Mouse (Mus musculus) forebrain, embryonic 12.5 days (tissue): ENCODE data around the gene Gnat1. TPM values are rescaled to one million over a fixed set of nuclear protein-coding genes. Genes with fewer than 3 reads are reported as not detected.

Experiments used
- ATAC-seq: fragments of 200-750 bp; cut with Nextera tagmentation; 2 replicates; pipeline ENCODE4 v1.8.0; 2017; ENCODE audit warnings: moderate TSS enrichment; ENCODE audit not compliant: low FRiP score
- H3K27ac ChIP-seq: fragments of 300-500 bp; sonication (generic); 2 replicates; pipeline ENCODE4 v1.5.1; 2016; ENCODE audit warnings: mild to moderate bottlenecking
- H3K27me3 ChIP-seq: fragments of 300-500 bp; sonication (generic); 2 replicates; pipeline ENCODE4 v1.6.1; 2016; ENCODE audit warnings: mild to moderate bottlenecking
- H3K36me3 ChIP-seq: fragments of 300-500 bp; sonication (generic); replicated peaks from 2 replicates; pipeline ENCODE4 v1.6.1; 2016; ENCODE audit warnings: mild to moderate bottlenecking
- H3K4me1 ChIP-seq: fragments of 300-500 bp; sonication (generic); 2 replicates; pipeline ENCODE4 v1.6.1; 2016
- H3K4me2 ChIP-seq: fragments of 300-500 bp; sonication (generic); 2 replicates; pipeline ENCODE4 v1.6.1; 2016; ENCODE audit warnings: mild to moderate bottlenecking, moderate library complexity
- H3K4me3 ChIP-seq: fragments of 300-500 bp; sonication (generic); replicated peaks from 2 replicates; pipeline ENCODE4 v1.5.1; 2016; ENCODE audit warnings: mild to moderate bottlenecking
- H3K9ac ChIP-seq: fragments of 300-500 bp; sonication (generic); 2 replicates; pipeline ENCODE4 v1.6.1; 2016; ENCODE audit warnings: mild to moderate bottlenecking
- H3K9me3 ChIP-seq: fragments of 300-500 bp; sonication (generic); 2 replicates; pipeline ENCODE4 v1.6.1; 2016
- WGBS: fragments of 180-500 bp; shearing (Covaris S2); methylation state at CpG from one replicate; pipeline ENCODE4 v1.1.7; 2016; 5-methylcytosine and 5-hydroxymethylcytosine counted together
- polyA plus RNA-seq: library from polyadenylated mRNA; unstranded; fragments of >200 nt; fragmentation: Nextera tagmentation; extraction: Ambion mirVana; gene quantifications from 2 replicates; pipeline ENCODE4 v1.2.1, GENCODE M21; 2016

Gene Gnat1
- polyA plus RNA-seq, 1 experiment from 2014 or later, result 2.1 TPM

DNA sequence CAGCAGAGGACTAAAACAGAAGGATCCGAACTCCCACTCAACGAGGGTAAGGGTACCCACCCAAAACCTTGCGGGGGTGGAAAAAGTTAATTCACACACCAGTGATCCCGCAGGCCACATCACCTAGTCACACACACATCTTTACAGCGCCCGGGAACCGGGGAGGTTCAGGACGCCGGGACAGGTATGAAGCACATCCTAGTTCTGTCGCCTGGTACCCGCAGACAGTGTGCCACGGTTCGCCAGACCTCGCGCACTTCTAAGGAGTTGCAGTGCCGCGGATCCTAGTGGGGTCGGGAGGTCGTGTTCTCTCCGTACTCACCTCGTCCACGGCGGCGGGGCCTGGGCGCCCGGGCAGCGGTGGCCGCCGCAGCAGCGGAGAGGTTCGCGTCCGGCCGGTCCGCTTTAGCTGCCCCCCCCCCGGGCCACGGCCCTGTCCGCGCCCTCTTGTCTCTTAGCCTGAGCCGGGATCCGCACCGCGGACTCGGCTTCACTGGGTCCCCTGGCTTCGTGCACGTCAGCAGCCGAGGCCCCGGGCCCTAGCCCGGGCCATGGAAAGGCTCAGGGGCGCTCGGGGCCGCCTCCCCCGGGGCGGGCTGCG, 29.7 kb upstream of the Gnat1 start:
- peak overlapping the region; percentile 84 for H3K9ac ChIP-seq
- H3K36me3 ChIP-seq, result peaks cover 3% of the 10 kb centered on the region; the same call in 1 of the 2 replicates
- H3K9me3 ChIP-seq, result no peaks in the 10 kb centered on the region
- H3K4me2 ChIP-seq, result peak overlapping the region; percentile 97
- H3K4me3 ChIP-seq, result peak overlapping the region; percentile 69
- WGBS, result under 1% methylated on average over 54 of the region's 55 CpGs
- no peak for ATAC-seq
- H3K27me3 ChIP-seq, result peaks cover 67% of the 10 kb centered on the region
- H3K27ac ChIP-seq, result peak overlapping the region; percentile 80
- H3K4me1 ChIP-seq, result peaks cover 61% of the 10 kb centered on the region

DNA sequence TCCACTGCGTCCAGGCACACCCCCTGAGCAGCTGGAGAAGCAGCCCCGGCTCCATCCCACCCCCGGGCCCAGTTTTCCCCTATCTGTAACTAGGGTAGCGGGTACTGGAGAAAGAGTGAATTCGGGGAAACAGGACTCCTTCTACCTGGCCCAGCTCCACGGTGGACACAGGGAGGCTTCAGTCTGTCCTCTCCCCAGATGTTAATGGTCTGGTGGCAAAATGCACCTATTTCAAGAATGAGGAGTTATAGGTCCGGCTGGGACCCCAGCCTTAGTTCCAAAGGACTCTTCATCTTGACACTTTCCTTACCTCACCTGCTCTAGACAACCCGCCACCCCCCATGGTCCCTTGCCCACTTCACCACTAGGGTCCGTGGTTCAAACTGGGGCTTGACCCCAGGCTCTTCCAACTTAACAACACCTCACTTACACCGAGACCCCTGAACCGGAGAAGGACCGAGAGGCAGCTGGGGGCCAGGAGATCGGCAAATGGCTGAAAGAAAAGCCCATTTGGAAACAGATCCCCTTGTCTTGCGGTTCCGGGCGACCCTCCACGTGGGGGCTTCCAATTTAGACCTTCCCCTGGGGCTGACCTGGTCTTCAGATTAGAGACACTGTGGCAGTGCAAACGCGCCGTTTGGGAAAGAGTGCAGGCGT, 29.1 kb upstream of the Gnat1 start:
- peak overlapping the region; percentile 97 for H3K4me2 ChIP-seq
- peaks cover 70% of the 10 kb centered on the region for H3K27me3 ChIP-seq
- ATAC-seq, result no peak
- H3K36me3 ChIP-seq, result peaks cover 3% of the 10 kb centered on the region; the same call in 1 of the 2 replicates
- peak overlapping the region; percentile 84 for H3K9ac ChIP-seq
- peak overlapping the region; percentile 80 for H3K27ac ChIP-seq
- H3K9me3 ChIP-seq, result no peaks in the 10 kb centered on the region
- 4% methylated on average over 21 of the region's 21 CpGs for WGBS
- H3K4me1 ChIP-seq, result peaks cover 58% of the 10 kb centered on the region
- H3K4me3 ChIP-seq, result peak overlapping the region; percentile 69

DNA sequence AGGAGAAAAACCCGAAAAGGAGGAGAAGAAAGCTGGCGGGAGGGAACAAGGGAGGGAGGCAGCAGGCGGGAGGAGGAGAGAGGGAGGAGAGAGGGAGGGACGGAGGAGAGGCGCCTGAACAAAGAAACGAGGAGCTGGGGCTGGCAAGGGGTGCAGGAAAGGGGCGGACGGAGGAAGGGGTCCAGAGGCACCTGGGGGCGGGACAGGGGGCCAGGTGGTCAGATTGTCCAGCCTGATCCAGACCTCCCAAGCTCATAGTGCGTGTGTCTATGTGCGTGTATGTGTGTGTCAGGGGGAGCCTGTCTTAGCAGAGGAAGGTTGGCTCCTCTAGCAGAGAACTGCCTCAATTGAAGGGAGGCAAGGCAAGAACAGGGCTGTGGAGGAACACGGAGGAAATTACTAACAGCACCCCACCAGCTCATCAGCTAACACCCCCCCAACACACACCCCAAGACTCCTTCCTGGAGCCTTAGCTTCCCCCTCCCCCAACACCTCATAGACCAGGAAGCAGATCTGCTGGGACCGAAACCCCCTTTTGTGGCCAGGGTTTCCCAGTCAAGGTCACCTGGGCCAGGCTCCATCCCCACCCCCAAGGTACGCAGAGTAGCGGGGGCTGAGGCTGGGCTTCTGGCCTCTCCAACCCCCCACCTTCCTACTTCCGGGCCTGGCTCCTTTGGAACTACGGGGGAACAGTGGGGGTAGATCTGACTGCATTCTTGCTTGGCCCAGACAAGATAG, 28.4 kb upstream of the Gnat1 start:
- H3K27me3 ChIP-seq, result peaks cover 73% of the 10 kb centered on the region
- peak overlapping the region; percentile 84 for H3K9ac ChIP-seq
- peaks cover 3% of the 10 kb centered on the region; the same call in 1 of the 2 replicates for H3K36me3 ChIP-seq
- peak overlapping the region; percentile 69 for H3K4me3 ChIP-seq
- H3K27ac ChIP-seq, result peak overlapping the region; percentile 80
- H3K9me3 ChIP-seq, result no peaks in the 10 kb centered on the region
- peak overlapping the region; percentile 97 for H3K4me2 ChIP-seq
- peaks cover 59% of the 10 kb centered on the region for H3K4me1 ChIP-seq
- 1% methylated on average over 17 of the region's 17 CpGs for WGBS
- ATAC-seq, result 0 out of 2 replicates have a peak, but pooled peaks have one; percentile 30

DNA sequence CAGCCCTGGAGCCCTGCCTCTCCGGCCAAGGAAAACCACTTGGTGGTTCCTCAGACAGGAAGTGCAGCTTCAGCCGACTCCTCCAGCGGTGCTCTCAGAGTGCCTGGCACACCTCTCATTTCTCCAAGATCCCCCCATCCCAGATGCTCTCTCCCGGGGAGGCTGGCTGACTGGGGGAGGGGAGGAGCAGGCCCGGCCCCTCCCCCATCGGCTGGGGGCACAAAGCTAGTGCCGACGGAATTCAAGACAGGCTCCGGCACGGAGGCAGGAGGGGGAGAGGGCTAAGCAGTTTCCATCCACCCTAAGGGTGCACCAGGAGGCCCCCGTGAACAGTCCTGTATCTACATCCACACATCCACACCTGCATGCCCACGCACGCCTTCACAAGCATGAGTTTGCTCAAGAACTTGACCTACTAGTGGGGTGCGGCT, 27.3 kb upstream of the Gnat1 start:
- H3K9me3 ChIP-seq, result no peaks in the 10 kb centered on the region
- WGBS, result 3% methylated on average over 14 of the region's 14 CpGs
- ATAC-seq, result 0 out of 2 replicates have a peak, but pooled peaks have one; percentile 25
- H3K36me3 ChIP-seq, result peaks cover 11% of the 10 kb centered on the region; the same call in 1 of the 2 replicates
- peak overlapping the region; percentile 84 for H3K9ac ChIP-seq
- peaks cover 76% of the 10 kb centered on the region for H3K27me3 ChIP-seq
- peak overlapping the region; percentile 97 for H3K4me2 ChIP-seq
- peak overlapping the region; percentile 80 for H3K27ac ChIP-seq
- peak overlapping the region; percentile 69 for H3K4me3 ChIP-seq
- peaks cover 69% of the 10 kb centered on the region for H3K4me1 ChIP-seq

DNA sequence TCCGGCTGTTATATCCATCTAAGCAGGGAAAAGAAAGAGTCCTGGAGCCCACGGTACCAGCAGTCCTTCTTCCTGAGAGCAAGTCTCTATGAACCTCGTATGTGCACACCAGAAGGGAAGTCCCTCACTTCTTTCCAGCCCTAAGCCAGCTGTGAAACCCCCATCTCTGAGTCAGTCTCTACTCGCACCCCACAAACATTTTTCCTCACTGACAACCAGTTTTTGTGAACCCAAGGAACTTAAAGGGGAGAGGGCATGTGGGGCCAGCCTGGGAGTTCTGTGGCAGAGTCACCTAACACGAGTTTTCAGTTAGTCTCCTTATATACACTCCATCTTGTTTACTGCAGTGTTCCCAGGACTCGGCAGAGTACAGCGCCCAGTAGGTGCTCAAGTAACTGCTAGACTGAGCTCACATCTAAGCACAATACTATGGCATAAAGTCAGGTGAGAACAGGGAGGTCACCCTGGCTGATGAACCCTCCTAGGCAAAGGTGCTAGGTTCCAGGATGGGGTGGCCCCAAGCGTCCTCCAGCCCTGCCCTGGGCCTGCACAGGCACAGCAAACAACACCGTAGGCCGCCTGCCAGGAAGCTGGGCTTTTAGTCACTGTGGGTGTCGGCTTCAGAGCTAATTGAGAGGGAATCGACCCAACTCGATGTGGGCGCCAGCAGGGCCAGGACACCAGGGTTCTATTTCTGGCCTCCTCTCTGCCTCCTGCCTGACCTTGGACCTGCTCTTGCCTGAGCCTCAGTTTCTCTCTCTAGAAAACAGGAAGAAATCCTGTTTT, 24.0 kb upstream of the Gnat1 start:
- no peaks in the 10 kb centered on the region for H3K9me3 ChIP-seq
- no peak overlapping the region for H3K9ac ChIP-seq
- H3K4me1 ChIP-seq, result peaks cover 86% of the 10 kb centered on the region
- peaks cover 59% of the 10 kb centered on the region for H3K27me3 ChIP-seq
- H3K4me3 ChIP-seq, result no peak overlapping the region
- no peak overlapping the region for H3K4me2 ChIP-seq
- no peak overlapping the region for H3K27ac ChIP-seq
- no peak for ATAC-seq
- 71% methylated on average over 14 of the region's 14 CpGs for WGBS
- H3K36me3 ChIP-seq, result peaks cover 11% of the 10 kb centered on the region; the same call in 1 of the 2 replicates

DNA sequence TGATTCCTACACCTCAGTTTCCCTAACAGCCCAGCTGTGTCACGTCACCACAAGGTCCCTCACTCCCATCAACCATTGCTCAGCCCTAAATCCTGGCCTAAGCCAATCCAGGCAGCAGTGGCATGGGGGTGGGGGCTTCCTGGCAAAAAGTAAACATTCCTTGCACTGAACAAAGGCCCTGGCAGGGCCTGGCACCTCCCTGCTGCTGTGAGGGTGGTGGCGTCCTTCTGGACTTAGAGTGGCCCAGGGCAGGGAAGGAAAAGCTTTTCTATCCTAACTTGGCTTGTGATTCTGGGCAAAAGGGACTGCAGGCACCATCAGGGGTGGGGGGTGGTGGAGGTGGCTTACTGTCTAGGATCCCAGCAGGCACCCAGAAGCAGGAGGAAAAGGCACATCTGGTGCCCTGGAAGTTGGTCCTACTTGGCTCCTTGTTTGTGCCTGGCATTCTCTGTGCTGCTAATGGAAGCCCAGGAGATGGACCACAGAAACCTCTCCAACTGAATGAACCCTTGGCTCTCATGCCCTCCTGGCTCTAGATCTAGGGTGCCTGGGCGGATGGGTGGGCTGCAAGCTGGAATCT, 23.2 kb upstream of the Gnat1 start:
- Histone ChIP-seq H3K27ac (no peak overlapping the region), H3K9ac (peak overlapping the region; percentile 17; the same call in 1 of the 2 replicates), H3K4me2 (no peak overlapping the region), H3K27me3 (peaks cover 51% of the 10 kb centered on the region), H3K36me3 (peaks cover 11% of the 10 kb centered on the region; the same call in 1 of the 2 replicates), H3K9me3 (no peaks in the 10 kb centered on the region), H3K4me3 (no peak overlapping the region), H3K4me1 (peaks cover 86% of the 10 kb centered on the region)
- 89% methylated on average over 3 of the region's 3 CpGs for WGBS
- no peak for ATAC-seq

DNA sequence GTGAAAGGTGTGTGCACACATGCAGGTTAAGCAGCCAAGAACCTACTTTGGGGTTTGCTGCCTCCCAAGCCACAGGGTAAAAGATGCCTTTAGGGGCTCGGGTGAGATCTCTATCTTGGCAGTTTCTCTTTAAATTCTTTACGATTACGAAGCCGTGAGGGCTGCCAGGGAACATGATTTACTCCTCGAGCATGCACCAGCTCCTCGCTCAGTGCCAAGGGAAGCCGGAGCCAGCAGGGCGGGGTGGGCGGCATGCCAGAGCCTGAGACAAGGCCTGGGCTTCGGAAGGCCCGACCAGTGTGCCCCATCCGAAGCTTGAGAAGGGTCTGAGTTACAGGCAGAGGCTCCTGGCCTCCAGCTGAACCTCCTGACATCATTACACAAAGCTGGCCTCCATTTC, 22.1 kb upstream of the Gnat1 start:
- H3K27ac ChIP-seq, result no peak overlapping the region
- peaks cover 86% of the 10 kb centered on the region for H3K4me1 ChIP-seq
- 78% methylated on average over 12 of the region's 12 CpGs for WGBS

DNA sequence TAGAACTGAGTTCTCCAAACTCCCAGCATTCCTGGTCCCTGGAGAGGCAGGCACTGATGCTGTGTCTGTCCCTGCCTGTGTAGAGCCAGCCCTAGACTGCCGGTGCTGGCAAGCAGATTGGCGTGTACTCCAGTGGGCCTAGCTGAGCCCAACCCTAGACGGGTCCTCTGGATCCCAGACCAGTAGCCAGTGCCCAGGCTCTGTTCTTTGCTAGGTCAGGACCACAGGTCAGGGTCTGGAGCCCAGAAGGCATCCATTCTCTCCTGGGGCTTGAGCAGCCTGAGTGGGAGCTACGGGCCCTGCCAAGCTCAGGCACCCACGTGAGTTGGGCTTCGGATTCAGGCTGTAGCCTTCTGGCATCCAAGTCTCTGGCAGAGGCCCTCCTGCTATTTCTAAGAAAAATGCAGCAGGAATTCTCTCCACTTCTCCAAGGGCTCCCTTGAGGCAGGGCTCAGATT, 20.6 kb upstream of the Gnat1 start:
- no peak overlapping the region for H3K4me3 ChIP-seq
- peaks cover 38% of the 10 kb centered on the region for H3K27me3 ChIP-seq
- WGBS, result 27% methylated on average over 6 of the region's 6 CpGs
- no peaks in the 10 kb centered on the region for H3K9me3 ChIP-seq
- peaks cover 86% of the 10 kb centered on the region for H3K4me1 ChIP-seq
- no peak overlapping the region for H3K4me2 ChIP-seq
- H3K27ac ChIP-seq, result no peak overlapping the region
- ATAC-seq, result no peak
- peak overlapping the region; percentile 2; the same call in 1 of the 2 replicates for H3K9ac ChIP-seq
- peaks cover 11% of the 10 kb centered on the region; the same call in 1 of the 2 replicates for H3K36me3 ChIP-seq

More for the DNA sequence above, 22.1 kb upstream of the Gnat1 start:
- peaks cover 11% of the 10 kb centered on the region; the same call in 1 of the 2 replicates for H3K36me3 ChIP-seq
- no peak for ATAC-seq
- H3K4me3 ChIP-seq, result no peak overlapping the region
- no peaks in the 10 kb centered on the region for H3K9me3 ChIP-seq
- H3K27me3 ChIP-seq, result peaks cover 44% of the 10 kb centered on the region
- H3K4me2 ChIP-seq, result no peak overlapping the region
- no peak overlapping the region for H3K9ac ChIP-seq

DNA sequence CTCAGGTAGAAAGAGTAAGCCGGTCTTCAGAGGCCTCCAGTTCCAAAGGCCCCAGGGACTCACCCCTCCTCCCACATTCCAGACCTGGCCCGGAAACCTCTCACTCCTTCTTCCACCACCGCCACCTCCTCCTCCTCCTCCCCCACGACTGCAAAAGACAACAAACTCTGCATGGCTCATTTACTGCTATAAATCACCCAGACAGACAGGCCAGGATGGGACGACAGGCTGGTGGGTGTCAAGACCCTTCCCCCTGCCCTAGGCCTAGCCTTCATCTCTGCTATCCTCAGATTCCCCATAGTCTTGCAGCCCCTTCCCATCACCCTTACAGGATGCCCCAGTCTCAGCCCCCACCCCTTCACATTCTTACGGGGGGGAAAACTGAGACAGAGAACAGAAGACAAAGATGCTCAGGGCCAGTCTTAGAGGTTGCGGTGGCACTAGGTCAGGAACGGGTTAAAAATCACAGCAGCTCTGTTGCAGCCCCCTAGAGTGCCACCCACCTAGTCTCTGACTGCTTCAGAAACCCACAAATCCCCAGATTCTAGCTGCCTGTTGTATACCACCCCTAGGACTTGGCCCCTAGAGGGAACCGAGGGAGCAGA, 20.0 kb upstream of the Gnat1 start:
- 3% methylated on average over 9 of the region's 9 CpGs for WGBS
- peaks cover 36% of the 10 kb centered on the region for H3K27me3 ChIP-seq
- ATAC-seq, result no peak
- 0 out of 2 replicates have a peak, but pooled peaks cover 8% of the 10 kb centered on the region for H3K36me3 ChIP-seq
- no peak overlapping the region for H3K27ac ChIP-seq
- peak overlapping the region; percentile 26 for H3K4me2 ChIP-seq
- no peak overlapping the region for H3K4me3 ChIP-seq
- H3K4me1 ChIP-seq, result peaks cover 85% of the 10 kb centered on the region
- no peaks in the 10 kb centered on the region for H3K9me3 ChIP-seq
- H3K9ac ChIP-seq, result no peak overlapping the region

DNA sequence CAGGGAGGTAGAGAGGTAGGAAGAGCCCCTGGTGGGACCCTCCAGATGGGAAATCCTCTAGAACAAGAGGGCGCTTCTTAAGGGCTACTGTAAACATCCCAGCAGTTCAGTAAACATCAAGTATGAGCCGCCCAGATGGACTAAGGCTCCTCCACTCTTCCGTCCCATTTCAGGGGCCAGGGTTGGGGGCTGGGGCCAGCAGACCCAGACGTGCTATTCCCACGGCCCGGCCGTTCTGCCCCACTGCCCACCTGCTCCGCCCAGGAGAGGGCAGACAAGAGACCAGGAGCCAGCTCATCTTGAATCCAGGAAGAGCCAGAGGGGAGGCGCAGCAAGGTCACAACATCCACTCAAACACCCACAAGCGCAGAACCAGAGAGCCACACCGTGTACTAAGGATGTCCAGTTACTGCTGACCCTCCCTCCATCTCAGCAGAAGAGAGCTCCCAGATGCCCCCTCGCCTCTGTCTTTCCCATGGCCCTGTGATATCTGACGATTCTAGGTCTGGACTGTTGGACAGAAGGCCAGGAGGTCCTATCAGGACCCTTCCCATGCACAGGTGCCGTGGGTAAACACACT, 19.2 kb upstream of the Gnat1 start:
- peak overlapping the region; percentile 31 for H3K4me2 ChIP-seq
- H3K4me3 ChIP-seq, result 0 out of 2 replicates have a peak overlapping the region, but pooled peaks have one; percentile 5
- 0 out of 2 replicates have a peak, but pooled peaks cover 8% of the 10 kb centered on the region for H3K36me3 ChIP-seq
- no peak overlapping the region for H3K9ac ChIP-seq
- H3K9me3 ChIP-seq, result no peaks in the 10 kb centered on the region
- peaks cover 86% of the 10 kb centered on the region for H3K4me1 ChIP-seq
- peaks cover 32% of the 10 kb centered on the region for H3K27me3 ChIP-seq
- peak overlapping the region; percentile 42; the same call in 1 of the 2 replicates for H3K27ac ChIP-seq
- peak; percentile 18; the same call in 1 of the 2 replicates for ATAC-seq
- WGBS, result 10% methylated on average over 14 of the region's 14 CpGs
